Mouse (Mus musculus) embryonic fibroblast, embryonic 13.5 days (primary cell): ENCODE measurements around the gene Lig4.

Experiments used
- CTCF ChIP-seq: IDR thresholded peaks from 2 replicates; pipeline ENCODE4 v1.5.1; 2011; ENCODE audit warnings: mild to moderate bottlenecking, control low read depth, low read length, moderate library complexity, borderline replicate concordance; ENCODE audit not compliant: insufficient read depth
- POLR2A ChIP-seq: IDR thresholded peaks from 2 replicates; pipeline ENCODE4 v1.6.1; 2011; ENCODE audit warnings: low read depth, mild to moderate bottlenecking, control low read depth, low read length, moderate library complexity

GRCm38 (mm10) chr8:9977573-9978314, at the start of gene Lig4, which contains the start of gene Abhd13:
- TF ChIP-seq CTCF (no peak), POLR2A (peak; percentile 69)
